Mouse (Mus musculus) midbrain, embryonic 14.5 days (tissue): ENCODE results near the gene Suz12. TPM values are rescaled to one million over a fixed set of nuclear protein-coding genes. Genes with fewer than 3 reads are reported as not detected.
"Not testable (repeated sequence)": the region's sequence is repeated elsewhere in the genome, so short reads cannot be mapped to it uniquely, and the experiment has no call there.

ENCODE experiments used
- ATAC-seq: fragments of 200-750 bp; cut with Nextera tagmentation; 2 replicates; pipeline ENCODE4 v1.8.0; 2017; ENCODE audit warnings: moderate number of reproducible peaks, moderate library complexity; ENCODE audit not compliant: low FRiP score, low TSS enrichment
- DNase-seq: peaks from one replicate; pipeline ENCODE4 v3.0.0-alpha.2; 2015
- H3K27ac ChIP-seq: fragments of 300-500 bp; sonication (generic); replicated peaks from 2 replicates; pipeline ENCODE4 v1.5.1; 2014; ENCODE audit warnings: mild to moderate bottlenecking, low read depth, low read length, moderate library complexity
- H3K27me3 ChIP-seq: fragments of 300-500 bp; sonication (generic); 2 replicates; pipeline ENCODE4 v1.6.1; 2014; ENCODE audit warnings: low read length, control low read depth, mixed read lengths; ENCODE audit not compliant: control insufficient read depth, insufficient read depth
- H3K36me3 ChIP-seq: fragments of 300-500 bp; sonication (generic); 2 replicates; pipeline ENCODE4 v1.6.1; 2014; ENCODE audit warnings: low read length, control low read depth; ENCODE audit not compliant: control insufficient read depth, insufficient read depth
- H3K4me1 ChIP-seq: fragments of 300-500 bp; sonication (generic); 2 replicates; pipeline ENCODE4 v1.6.1; 2014; ENCODE audit warnings: mild to moderate bottlenecking, antibody characterized with exemption, low read length, control low read depth; ENCODE audit not compliant: control insufficient read depth, insufficient read depth
- H3K4me2 ChIP-seq: fragments of 300-500 bp; sonication (generic); 2 replicates; pipeline ENCODE4 v1.6.1; 2014; ENCODE audit warnings: mild to moderate bottlenecking, low read length, moderate library complexity
- H3K4me3 ChIP-seq: fragments of 300-500 bp; sonication (generic); replicated peaks from 2 replicates; pipeline ENCODE4 v1.5.1; 2014; ENCODE audit warnings: low read depth, low read length
- H3K9ac ChIP-seq: fragments of 300-500 bp; sonication (generic); replicated peaks from 2 replicates; pipeline ENCODE4 v1.6.1; 2014; ENCODE audit warnings: mild to moderate bottlenecking, low read length, moderate library complexity
- H3K9me3 ChIP-seq: fragments of 300-500 bp; sonication (generic); 2 replicates; pipeline ENCODE4 v1.6.1; 2016; ENCODE audit warnings: low read length, control low read depth, mixed read lengths; ENCODE audit not compliant: control insufficient read depth
- WGBS: fragments of 180-500 bp; shearing (Covaris S2); extraction: QIAGEN DNeasy Blood & Tissue Kit; methylation state at CpG from one replicate; pipeline ENCODE4 v1.1.7; 2014; 5-methylcytosine and 5-hydroxymethylcytosine counted together
- polyA plus RNA-seq: library from polyadenylated mRNA; unstranded; fragments of >200 nt; fragmentation: Nextera tagmentation; extraction: Ambion mirVana; gene quantifications from 2 replicates; pipeline ENCODE4 v1.2.1, GENCODE M21; 2014

Gene Suz12
- polyA plus RNA-seq, 1 experiment from 2014 or later: 21.4 TPM

GRCm38 (mm10) chr11:80016533-80016932 lies 23.6 kb downstream of the Suz12 start:
- DNase-seq, ATAC-seq, H3K9ac ChIP-seq, H3K27ac ChIP-seq, H3K27me3 ChIP-seq, H3K9me3 ChIP-seq, H3K4me3 ChIP-seq, H3K4me2 ChIP-seq, H3K4me1 ChIP-seq: not testable (repeated sequence)
- WGBS: 98% methylated on average over 3 of the region's 5 CpGs
- peaks cover 74% of the 10 kb centered on the region for H3K36me3 ChIP-seq

- 97% methylated on average over 1 of the region's 1 CpGs for WGBS
- H3K36me3 ChIP-seq: peaks cover 75% of the 10 kb centered on the region
Measured at GRCm38 (mm10) chr11:80019792-80020191, 26.9 kb downstream of the Suz12 start.

GRCm38 (mm10) chr11:80021306-80021705 lies 28.4 kb downstream of the Suz12 start:
- no peak overlapping the region for H3K9ac ChIP-seq
- H3K9me3 ChIP-seq: no peaks in the 10 kb centered on the region
- no peaks in the 10 kb centered on the region for H3K27me3 ChIP-seq
- H3K27ac ChIP-seq: no peak overlapping the region
- 91% methylated on average over 4 of the region's 4 CpGs for WGBS
- ATAC-seq (no peak), DNase-seq (no peak)
- no peaks in the 10 kb centered on the region for H3K4me1 ChIP-seq
- peaks cover 78% of the 10 kb centered on the region for H3K36me3 ChIP-seq
- H3K4me2 ChIP-seq: no peak overlapping the region
- H3K4me3 ChIP-seq: no peak overlapping the region

More at GRCm38 (mm10) chr11:80019792-80020191, 26.9 kb downstream of the Suz12 start:
- no peaks in the 10 kb centered on the region for H3K9me3 ChIP-seq
- no peaks in the 10 kb centered on the region for H3K27me3 ChIP-seq
- no peak overlapping the region for H3K27ac ChIP-seq
- no peak for DNase-seq
- H3K9ac ChIP-seq: no peak overlapping the region
- no peak overlapping the region for H3K4me3 ChIP-seq
- no peaks in the 10 kb centered on the region for H3K4me1 ChIP-seq
- no peak overlapping the region for H3K4me2 ChIP-seq
- no peak for ATAC-seq

- no peaks in the 10 kb centered on the region for H3K9me3 ChIP-seq
- DNase-seq (no peak), ATAC-seq (no peak)
- H3K4me2 ChIP-seq: no peak overlapping the region
- H3K27me3 ChIP-seq: no peaks in the 10 kb centered on the region
- no peak overlapping the region for H3K4me3 ChIP-seq
- no peak overlapping the region for H3K9ac ChIP-seq
- WGBS: 81% methylated on average over 8 of the region's 8 CpGs
- H3K36me3 ChIP-seq: peaks cover 21% of the 10 kb centered on the region
- no peaks in the 10 kb centered on the region for H3K4me1 ChIP-seq
- no peak overlapping the region for H3K27ac ChIP-seq
Measured at GRCm38 (mm10) chr11:80037495-80037894, 44.6 kb downstream of the Suz12 start.

GRCm38 (mm10) chr11:80042615-80043418 lies 49.9 kb downstream of the Suz12 start:
- Histone ChIP-seq H3K9ac (no peak overlapping the region), H3K9me3 (no peaks in the 10 kb centered on the region), H3K4me3 (no peak overlapping the region), H3K27ac (no peak overlapping the region), H3K4me2 (no peak overlapping the region), H3K4me1 (no peaks in the 10 kb centered on the region), H3K36me3 (no peaks in the 10 kb centered on the region), H3K27me3 (no peaks in the 10 kb centered on the region)
- ATAC-seq: no peak
- WGBS: 56% methylated on average over 10 of the region's 10 CpGs
- DNase-seq: peak; percentile 64

- no peak for DNase-seq
- Histone ChIP-seq H3K27me3 (no peaks in the 10 kb centered on the region), H3K36me3 (0 out of 2 replicates have a peak, but pooled peaks cover 3% of the 10 kb centered on the region), H3K9ac (no peak overlapping the region), H3K4me3 (no peak overlapping the region), H3K4me2 (no peak overlapping the region), H3K9me3 (no peaks in the 10 kb centered on the region), H3K27ac (no peak overlapping the region), H3K4me1 (no peaks in the 10 kb centered on the region)
- ATAC-seq: no peak
- WGBS: 87% methylated on average over 8 of the region's 8 CpGs
Measured at GRCm38 (mm10) chr11:80043419-80043817, 50.5 kb downstream of the Suz12 start.

GRCm38 (mm10) chr11:80046856-80047255 lies 54.0 kb downstream of the Suz12 start:
- no peak overlapping the region for H3K27ac ChIP-seq
- ATAC-seq (no peak), DNase-seq (no peak)
- H3K27me3 ChIP-seq: no peaks in the 10 kb centered on the region
- no peak overlapping the region for H3K9ac ChIP-seq
- 90% methylated on average over 7 of the region's 7 CpGs for WGBS
- no peaks in the 10 kb centered on the region for H3K9me3 ChIP-seq
- 0 out of 2 replicates have a peak, but pooled peaks cover 3% of the 10 kb centered on the region for H3K36me3 ChIP-seq
- H3K4me3 ChIP-seq: no peak overlapping the region
- H3K4me2 ChIP-seq: no peak overlapping the region
- no peaks in the 10 kb centered on the region for H3K4me1 ChIP-seq

- DNase-seq (no peak), ATAC-seq (no peak)
- Histone ChIP-seq H3K27ac (no peak overlapping the region), H3K4me1 (no peaks in the 10 kb centered on the region), H3K9me3 (no peaks in the 10 kb centered on the region), H3K4me2 (no peak overlapping the region), H3K4me3 (no peak overlapping the region), H3K36me3 (0 out of 2 replicates have a peak, but pooled peaks cover 6% of the 10 kb centered on the region), H3K9ac (no peak overlapping the region), H3K27me3 (no peaks in the 10 kb centered on the region)
- 65% methylated on average over 2 of the region's 2 CpGs for WGBS
Measured at GRCm38 (mm10) chr11:80050088-80050487, 57.2 kb downstream of the Suz12 start.

- no peak overlapping the region for H3K4me3 ChIP-seq
- no peak overlapping the region for H3K27ac ChIP-seq
- ATAC-seq: no peak
- H3K9ac ChIP-seq: no peak overlapping the region
- H3K36me3 ChIP-seq: peaks cover 19% of the 10 kb centered on the region; the same call in 1 of the 2 replicates
- no peaks in the 10 kb centered on the region for H3K9me3 ChIP-seq
- H3K27me3 ChIP-seq: no peaks in the 10 kb centered on the region
- WGBS: 78% methylated on average over 7 of the region's 7 CpGs
- H3K4me2 ChIP-seq: no peak overlapping the region
- no peak for DNase-seq
- H3K4me1 ChIP-seq: no peaks in the 10 kb centered on the region
Measured at GRCm38 (mm10) chr11:80052456-80052855, 59.5 kb downstream of the Suz12 start.
